Mouse (Mus musculus): Measurements from ENCODE around the gene Fndc3b.

- no peak for TF ChIP-seq EP300 (IDR thresholded peaks at IDR 0.05; ENCODE audit: low read length)
- TF ChIP-seq POLR2A (IDR thresholded peaks at IDR 0.05; ENCODE audit: low read depth, low read length) = no peak
- TF ChIP-seq MXI1 (IDR thresholded peaks at IDR 0.05; ENCODE audit: low read depth, low read length) = no peak
- TF ChIP-seq POLR2AphosphoS2 (IDR thresholded peaks at IDR 0.05; ENCODE audit: low read depth, low read length) = no peak
- TF ChIP-seq ZKSCAN1 (IDR thresholded peaks at IDR 0.05; ENCODE audit: borderline replicate concordance, low read depth, low read length) = no peak
- TF ChIP-seq KAT2A (IDR thresholded peaks at IDR 0.05; ENCODE audit: insufficient replicate concordance, low read length) = no peak
- no peak for TF ChIP-seq CTCF (conservative IDR thresholded peaks at IDR 0.05 in 1 of 2, IDR thresholded peaks at IDR 0.05 in 1 of 2; ENCODE audit: low read depth in 2 of 2, low read length in 2 of 2)
- no peak for TF ChIP-seq MAX (IDR thresholded peaks at IDR 0.05; ENCODE audit: low read length)
Observed at GRCm38 (mm10) chr3:27479378-27479777, 231.7 kb downstream of the Fndc3b start.
